Mouse (Mus musculus) limb, embryonic 14.5 days (tissue): ENCODE data around the gene Dpp4. TPM values are rescaled to one million over a fixed set of nuclear protein-coding genes. Genes with fewer than 3 reads are reported as not detected.

Experiments used
- ATAC-seq: fragments of 200-750 bp; cut with Nextera tagmentation; 2 replicates; pipeline ENCODE4 v1.8.0; 2017; ENCODE audit warnings: low read depth, moderate number of reproducible peaks, moderate TSS enrichment; ENCODE audit not compliant: low FRiP score
- DNase-seq: peaks from one replicate; pipeline ENCODE4 v3.0.0-alpha.2; 2015; ENCODE audit warnings: low spot score
- H3K27ac ChIP-seq: fragments of 300-500 bp; sonication (generic); replicated peaks from 2 replicates; pipeline ENCODE4 v1.5.1; 2014; ENCODE audit warnings: low read depth, mild to moderate bottlenecking, low read length, moderate library complexity, mixed read lengths
- H3K27me3 ChIP-seq: fragments of 300-500 bp; sonication (generic); 2 replicates; pipeline ENCODE4 v1.6.1; 2014; ENCODE audit warnings: low read length, mixed read lengths; ENCODE audit not compliant: control insufficient read depth, insufficient read depth
- H3K36me3 ChIP-seq: fragments of 300-500 bp; sonication (generic); 2 replicates; pipeline ENCODE4 v1.6.1; 2014; ENCODE audit warnings: mild to moderate bottlenecking, low read length, moderate library complexity, mixed read lengths; ENCODE audit not compliant: control insufficient read depth, insufficient read depth
- H3K4me1 ChIP-seq: fragments of 300-500 bp; sonication (generic); 2 replicates; pipeline ENCODE4 v1.6.1; 2014; ENCODE audit warnings: antibody characterized with exemption, low read length, mixed read lengths; ENCODE audit not compliant: control insufficient read depth, insufficient read depth
- H3K4me2 ChIP-seq: fragments of 300-500 bp; sonication (generic); replicated peaks from 2 replicates; pipeline ENCODE4 v1.6.1; 2014; ENCODE audit warnings: low read depth, mild to moderate bottlenecking, low read length, moderate library complexity; ENCODE audit not compliant: severe bottlenecking
- H3K4me3 ChIP-seq: fragments of 300-500 bp; sonication (generic); replicated peaks from 2 replicates; pipeline ENCODE4 v1.5.1; 2014; ENCODE audit warnings: low read length
- H3K9ac ChIP-seq: fragments of 300-500 bp; sonication (generic); 2 replicates; pipeline ENCODE4 v1.6.1; 2014; ENCODE audit warnings: mild to moderate bottlenecking, low read depth, low read length, moderate library complexity; ENCODE audit not compliant: severe bottlenecking
- H3K9me3 ChIP-seq: fragments of 300-500 bp; sonication (generic); 2 replicates; pipeline ENCODE4 v1.6.1; 2016; ENCODE audit warnings: low read length; ENCODE audit not compliant: control insufficient read depth
- POLR2A ChIP-seq: fragments of 200-500 bp; IDR thresholded peaks from 2 replicates; pipeline ENCODE4 v1.8.0; 2012; ENCODE audit warnings: inconsistent platforms, mild to moderate bottlenecking, moderate library complexity, borderline replicate concordance; ENCODE audit not compliant: insufficient read depth, insufficient read length; ENCODE audit errors: extremely low read depth
- WGBS: fragments of 180-500 bp; shearing (Covaris S2); extraction: QIAGEN DNeasy Blood & Tissue Kit; methylation state at CpG from one replicate; pipeline ENCODE4 v1.1.7; 2014; 5-methylcytosine and 5-hydroxymethylcytosine counted together
- polyA plus RNA-seq, 2 experiments: library from polyadenylated mRNA; depleted of rRNA in 1 of 2; stranded (reverse) in 1 of 2; unstranded in 1 of 2; fragments of >200 nt; fragmentation: Nextera tagmentation in 1 of 2; extraction: Ambion mirVana in 1 of 2; gene quantifications; 2 replicates each; pipeline versions ENCODE4 v1.2.1 to v1.2.3; 2012 to 2014

Gene Dpp4
- polyA plus RNA-seq, 2 experiments, result 3.8 to 7.0 TPM

DNA sequence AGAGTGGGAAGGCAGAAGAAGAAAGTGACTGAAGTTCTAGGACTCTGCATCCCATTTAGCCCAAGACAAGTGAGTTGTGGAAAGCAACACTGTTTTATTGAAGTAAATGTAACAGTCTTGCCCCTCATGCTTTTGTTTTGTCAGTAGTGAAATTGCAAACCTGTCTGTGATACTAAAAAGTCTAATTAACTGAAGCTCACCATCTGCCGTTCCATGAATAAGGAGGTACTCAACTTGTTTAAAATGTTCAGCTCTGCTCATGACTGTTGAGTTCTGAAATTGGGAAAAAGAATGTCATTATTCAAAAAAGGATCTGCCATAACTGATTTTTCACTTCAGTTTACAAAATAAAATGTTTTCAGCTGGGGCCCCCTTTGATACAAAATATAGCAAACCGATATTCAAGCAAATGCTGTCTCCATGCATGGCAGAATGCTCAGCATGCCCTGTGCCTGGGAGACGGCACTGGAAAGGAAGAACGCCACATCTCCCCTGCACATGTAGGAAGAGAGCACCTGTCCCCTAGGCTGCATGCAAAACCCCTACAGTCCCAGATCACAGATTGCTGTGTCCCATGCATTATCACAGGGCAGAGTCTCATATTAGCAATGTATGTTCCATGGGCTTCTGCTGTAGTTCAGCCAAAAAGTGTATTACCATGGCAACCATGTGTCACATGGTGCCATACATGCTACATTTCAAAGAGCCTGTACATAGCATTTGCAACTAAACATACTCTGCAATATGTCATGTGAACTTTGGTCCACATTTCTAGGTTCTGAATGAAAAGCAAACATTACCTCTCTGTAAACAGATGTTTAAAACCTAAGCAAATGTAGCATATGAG lies 77.4 kb downstream of the Dpp4 start:
- 89% methylated on average over 4 of the region's 4 CpGs for WGBS
- Histone ChIP-seq H3K9me3 (no peaks in the 10 kb centered on the region), H3K4me1 (0 out of 2 replicates have a peak, but pooled peaks cover 4% of the 10 kb centered on the region), H3K4me2 (no peak overlapping the region), H3K9ac (no peak overlapping the region), H3K36me3 (no peaks in the 10 kb centered on the region), H3K4me3 (no peak overlapping the region), H3K27me3 (no peaks in the 10 kb centered on the region), H3K27ac (no peak overlapping the region)
- no peak for ATAC-seq
- no peak for DNase-seq
- no peak for TF ChIP-seq POLR2A

DNA sequence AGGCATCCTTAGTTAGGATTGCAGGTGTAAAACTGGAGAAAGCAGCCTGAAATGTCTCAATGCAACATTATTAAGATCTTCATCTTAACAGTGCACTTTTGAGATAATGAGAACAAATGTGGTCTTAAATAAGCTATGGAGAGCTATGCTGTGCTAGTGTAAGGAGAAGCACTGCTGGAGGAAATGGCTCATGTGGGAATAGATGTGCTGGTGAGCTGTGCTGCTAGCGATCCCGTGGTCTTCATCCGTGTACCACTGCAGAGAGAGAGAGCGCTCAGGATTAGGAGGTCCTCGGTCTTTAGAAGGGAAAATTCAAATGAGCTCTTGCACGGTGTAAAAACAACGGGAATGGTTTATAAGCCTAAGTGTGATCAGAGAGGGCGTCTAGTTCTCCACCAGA lies 79.6 kb downstream of the Dpp4 start:
- Histone ChIP-seq H3K4me1 (0 out of 2 replicates have a peak, but pooled peaks cover 4% of the 10 kb centered on the region), H3K9me3 (no peaks in the 10 kb centered on the region), H3K4me3 (no peak overlapping the region), H3K4me2 (no peak overlapping the region), H3K27me3 (no peaks in the 10 kb centered on the region), H3K27ac (no peak overlapping the region), H3K9ac (no peak overlapping the region), H3K36me3 (no peaks in the 10 kb centered on the region)
- ATAC-seq, result no peak
- no peak for TF ChIP-seq POLR2A
- no peak for DNase-seq
- WGBS, result 61% methylated on average over 8 of the region's 8 CpGs

DNA sequence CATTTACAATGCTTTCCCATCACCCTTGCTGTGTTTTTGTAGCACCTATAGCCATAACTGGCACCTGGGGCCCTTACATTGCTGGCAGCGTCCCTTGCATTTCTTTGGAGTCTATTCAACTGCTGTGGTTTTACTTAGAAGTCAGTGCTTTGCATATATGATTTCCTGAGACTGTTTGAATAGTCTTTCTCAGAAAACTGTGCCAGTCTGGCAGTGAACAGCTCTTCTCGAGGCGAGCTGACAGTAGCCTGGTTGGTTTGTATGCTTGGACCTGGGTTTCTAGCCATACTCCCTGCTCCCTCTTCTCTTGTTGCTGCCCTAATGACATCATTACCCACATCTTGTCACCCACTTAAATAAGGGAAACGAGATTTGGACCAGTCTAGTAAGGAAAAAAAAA lies 80.1 kb downstream of the Dpp4 start:
- ATAC-seq (no peak), DNase-seq (no peak)
- H3K9me3 ChIP-seq, result no peaks in the 10 kb centered on the region
- H3K4me3 ChIP-seq, result no peak overlapping the region
- WGBS, result 46% methylated on average over 4 of the region's 4 CpGs
- no peaks in the 10 kb centered on the region for H3K36me3 ChIP-seq
- no peak overlapping the region for H3K4me2 ChIP-seq
- H3K27ac ChIP-seq, result no peak overlapping the region
- H3K27me3 ChIP-seq, result no peaks in the 10 kb centered on the region
- 0 out of 2 replicates have a peak, but pooled peaks cover 4% of the 10 kb centered on the region for H3K4me1 ChIP-seq
- no peak for TF ChIP-seq POLR2A
- no peak overlapping the region for H3K9ac ChIP-seq

DNA sequence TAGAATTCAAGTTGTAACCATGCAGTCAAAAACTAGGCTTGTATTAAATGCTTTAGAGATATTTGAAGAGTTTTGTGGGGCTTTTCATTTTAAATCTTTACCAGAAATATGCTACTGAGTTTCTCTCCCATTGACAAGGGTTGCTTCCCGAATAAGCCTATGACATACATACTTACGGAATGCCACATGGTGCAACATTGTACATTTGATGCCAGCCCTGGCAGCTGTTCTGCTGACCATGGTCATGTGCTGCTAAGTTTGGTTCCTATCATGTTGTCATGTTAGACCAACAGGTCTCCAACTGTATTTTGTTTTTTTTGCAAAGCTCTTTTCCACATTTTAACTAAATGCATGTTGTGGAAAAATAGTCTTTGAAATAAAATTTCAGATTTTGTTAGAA lies 86.6 kb downstream of the Dpp4 start:
- H3K27me3 ChIP-seq, result no peaks in the 10 kb centered on the region
- peak; percentile 12 for DNase-seq
- H3K36me3 ChIP-seq, result no peaks in the 10 kb centered on the region
- H3K4me1 ChIP-seq, result no peaks in the 10 kb centered on the region
- no peaks in the 10 kb centered on the region for H3K9me3 ChIP-seq
- no peak for TF ChIP-seq POLR2A
- no peak overlapping the region for H3K4me3 ChIP-seq
- no peak overlapping the region for H3K9ac ChIP-seq
- no peak overlapping the region for H3K27ac ChIP-seq
- whole genome bisulfite sequencing, result 78% methylated on average over 2 of the region's 2 CpGs
- H3K4me2 ChIP-seq, result no peak overlapping the region
- no peak for ATAC-seq

DNA sequence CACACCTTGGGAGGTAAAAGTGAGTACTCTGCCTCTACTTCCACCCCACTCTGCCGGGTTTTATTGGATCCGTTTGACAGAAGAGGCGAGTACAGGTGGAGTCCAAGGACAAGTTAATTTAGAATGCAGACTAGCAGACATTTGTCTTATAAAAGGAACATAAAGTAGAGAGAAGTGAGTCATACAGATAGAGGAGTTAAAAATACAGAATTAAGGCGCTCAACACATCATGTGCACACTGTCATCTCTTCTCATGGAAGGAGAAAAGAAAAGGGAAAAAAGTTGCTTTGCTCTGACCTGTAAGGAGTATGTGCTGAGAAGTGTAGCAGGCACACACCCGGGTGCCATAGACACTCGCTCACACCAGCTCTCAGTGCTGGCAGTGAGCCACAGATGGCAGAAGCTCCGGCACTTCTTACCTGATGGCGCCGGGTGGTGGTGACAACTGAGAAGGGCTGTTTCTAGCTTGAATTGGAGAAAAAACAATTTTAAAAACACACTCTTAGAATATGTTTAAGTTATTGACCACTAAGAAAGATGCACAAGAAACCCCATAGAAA lies 88.9 kb downstream of the Dpp4 start:
- Histone ChIP-seq H3K4me2 (no peak overlapping the region), H3K4me3 (no peak overlapping the region), H3K9ac (no peak overlapping the region), H3K36me3 (no peaks in the 10 kb centered on the region), H3K4me1 (no peaks in the 10 kb centered on the region), H3K9me3 (no peaks in the 10 kb centered on the region), H3K27ac (no peak overlapping the region), H3K27me3 (no peaks in the 10 kb centered on the region)
- ATAC-seq (no peak), DNase-seq (no peak)
- no peak for TF ChIP-seq POLR2A
- 78% methylated on average over 9 of the region's 9 CpGs for WGBS
